Comparison of ENCODE assay signal across 23 mouse cellular contexts in genomic region chr4:114433440-114433839, GRCm38 (mm10). TPM values are rescaled to one million over a fixed set of nuclear protein-coding genes. Genes with fewer than 3 reads are reported as not detected.
"Had no signal": no experiment of that assay in that cellular context is flagged by ENCODE, and none has a peak within 500 bp of the region (broad histone marks: within the 10 kb centered on the region; RNA-seq: fewer than 3 reads in every experiment).

No protein-coding gene starts in this region.

- H3K27ac ChIP-seq: liver, embryonic 13.5 days; liver, embryonic 15.5 days; lung, embryonic 15.5 days; macrophage; neural tube, embryonic 13.5 days; neural tube, embryonic 15.5 days; stomach, embryonic 15.5 days; stomach, postnatal 0 days had no signal

- H3K27me3 ChIP-seq: liver, embryonic 13.5 days; liver, embryonic 15.5 days; lung, embryonic 15.5 days; megakaryocyte, embryonic 14.5 days; neural tube, embryonic 13.5 days; neural tube, embryonic 15.5 days; stomach, embryonic 15.5 days had no signal

- H3K4me1 ChIP-seq: liver, embryonic 13.5 days; liver, embryonic 15.5 days; megakaryocyte, embryonic 14.5 days; neural tube, embryonic 13.5 days; neural tube, embryonic 15.5 days; stomach, embryonic 15.5 days had no signal

- H3K36me3 ChIP-seq: liver, embryonic 13.5 days; liver, embryonic 15.5 days; lung, embryonic 15.5 days; neural tube, embryonic 13.5 days; neural tube, embryonic 15.5 days; stomach, embryonic 15.5 days had no signal

- H3K4me2 ChIP-seq: liver, embryonic 11.5 days; liver, embryonic 13.5 days; liver, embryonic 15.5 days; lung, embryonic 15.5 days; neural tube, embryonic 13.5 days; neural tube, embryonic 15.5 days; stomach, embryonic 15.5 days had no signal

- ATAC-seq: liver, postnatal 0 days; lung, postnatal 0 days had no signal

- DNase-seq: liver, embryonic 13.5 days; liver, postnatal 0 days; lung, adult 2 months; lung, postnatal 14 days; lung, postnatal 36 days; retina, postnatal 1 day; right cerebral cortex, adult 18-20 months; right cerebral cortex, postnatal 25 days; thymus, adult 2 months; thymus, postnatal 25 days; thymus, postnatal 4 days had no signal

- H3K9ac ChIP-seq: liver, embryonic 13.5 days; liver, embryonic 15.5 days; liver, postnatal 0 days; lung, embryonic 15.5 days; neural tube, embryonic 13.5 days; neural tube, embryonic 15.5 days; stomach, embryonic 15.5 days had no signal

- H3K4me3 ChIP-seq: liver, embryonic 13.5 days; liver, embryonic 15.5 days; lung, embryonic 15.5 days; megakaryocyte, embryonic 14.5 days; myocyte; neural tube, embryonic 13.5 days; neural tube, embryonic 15.5 days; stomach, embryonic 15.5 days had no signal

- H3K9me3 ChIP-seq: liver, embryonic 13.5 days; liver, embryonic 15.5 days; lung, embryonic 15.5 days; megakaryocyte, embryonic 14.5 days; neural tube, embryonic 13.5 days; neural tube, embryonic 15.5 days; stomach, embryonic 15.5 days had no signal

RNA-seq across cellular contexts. Expression of gene Trabd2b, which starts 26.9 kb away (rescaled TPM):
- total RNA-seq: megakaryocyte progenitor cell, adult 5-6 weeks had no signal
- polyA plus RNA-seq: macrophage had no signal
